Mouse (Mus musculus) cerebellum, adult 8-10 months (tissue): ENCODE measurements around the gene Psmb3.
"Not testable (repeated sequence)": the region's sequence is repeated elsewhere in the genome, so short reads cannot be mapped to it uniquely, and the experiment has no call there.

Source experiments
- DNase-seq: peaks from one replicate; pipeline ENCODE4 v3.0.0; 2022

Psmb3 gene

GRCm38 (mm10) chr11:97721338-97721737 is 18.1 kb downstream of the Psmb3 start:
- DNase-seq, result no peak

- no peak for DNase-seq
These were observed 20.5 kb downstream of the Psmb3 start for GRCm38 (mm10) chr11:97723709-97724108.

GRCm38 (mm10) chr11:97728311-97728710 is 25.1 kb downstream of the Psmb3 start:
- no peak for DNase-seq

- no peak for DNase-seq
These were observed 25.5 kb downstream of the Psmb3 start for GRCm38 (mm10) chr11:97728730-97729129.

- DNase-seq, result no peak
These were observed 30.5 kb downstream of the Psmb3 start for GRCm38 (mm10) chr11:97733689-97734088.

- DNase-seq, result not testable (repeated sequence)
These were observed 31.6 kb downstream of the Psmb3 start for GRCm38 (mm10) chr11:97734810-97735209.

- no peak for DNase-seq
These were observed 33.4 kb downstream of the Psmb3 start for GRCm38 (mm10) chr11:97736645-97737044.

GRCm38 (mm10) chr11:97737600-97737999 is 34.4 kb downstream of the Psmb3 start:
- no peak for DNase-seq

- no peak for DNase-seq
These were observed 35.5 kb downstream of the Psmb3 start for GRCm38 (mm10) chr11:97738703-97739102.

- DNase-seq, result no peak
These were observed 36.0 kb downstream of the Psmb3 start for GRCm38 (mm10) chr11:97739155-97739554.

- DNase-seq, result no peak
These were observed 37.0 kb downstream of the Psmb3 start for GRCm38 (mm10) chr11:97740190-97740589.

GRCm38 (mm10) chr11:97742157-97742556 is 39.0 kb downstream of the Psmb3 start:
- DNase-seq, result no peak

GRCm38 (mm10) chr11:97742591-97742990 is 39.4 kb downstream of the Psmb3 start:
- DNase-seq, result no peak

GRCm38 (mm10) chr11:97743423-97743822 is 40.2 kb downstream of the Psmb3 start:
- DNase-seq, result no peak

- no peak for DNase-seq
These were observed 41.0 kb downstream of the Psmb3 start, which contains the start of gene Pip4k2b for GRCm38 (mm10) chr11:97744063-97744717. TSS of gene Pip4k2b (minus strand) at chr11:97744704.

- DNase-seq, result peak; percentile 99
These were observed 41.6 kb downstream of the Psmb3 start for GRCm38 (mm10) chr11:97744718-97745330.

- DNase-seq, result no peak
These were observed 42.1 kb downstream of the Psmb3 start for GRCm38 (mm10) chr11:97745331-97745721.

GRCm38 (mm10) chr11:97747773-97748172 is 44.6 kb downstream of the Psmb3 start:
- no peak for DNase-seq

GRCm38 (mm10) chr11:97748496-97748895 is 45.3 kb downstream of the Psmb3 start:
- no peak for DNase-seq

- DNase-seq, result no peak
These were observed 50.1 kb downstream of the Psmb3 start for GRCm38 (mm10) chr11:97753277-97753676.

- DNase-seq, result no peak
These were observed 54.9 kb downstream of the Psmb3 start for GRCm38 (mm10) chr11:97758125-97758524.

GRCm38 (mm10) chr11:97758942-97759341 is 55.7 kb downstream of the Psmb3 start:
- no peak for DNase-seq

- DNase-seq, result no peak
These were observed 58.4 kb downstream of the Psmb3 start for GRCm38 (mm10) chr11:97761638-97762037.
